In genomic region chr16:32715364-32715763, GRCm38 (mm10) we compare ENCODE assay signal across 8 mouse cellular contexts. TPM values are rescaled to one million over a fixed set of nuclear protein-coding genes. Genes with fewer than 3 reads are reported as not detected.
DNase-seq lines count a peak whose midpoint lies in the region; ATAC-seq and TF ChIP-seq lines count a peak whose summit lies in the region.

No protein-coding gene starts in this region.

- H3K4me1 ChIP-seq in neural tube, embryonic 11.5 days (ENCODE audit: control insufficient read depth, insufficient read depth, low read length): no peaks in the 10 kb centered on the region
- peaks cover 20% of the 10 kb centered on the region for H3K4me1 ChIP-seq in heart, embryonic 16.5 days (ENCODE audit: control insufficient read depth, insufficient read depth, low read length)

- H3K9me3 ChIP-seq in neural tube, embryonic 11.5 days (ENCODE audit: control insufficient read depth, low read length): no peaks in the 10 kb centered on the region
- no peaks in the 10 kb centered on the region for H3K9me3 ChIP-seq in heart, embryonic 16.5 days (replicated peaks; ENCODE audit: control insufficient read depth, low read length)

- no peak for ATAC-seq in neural tube, embryonic 11.5 days (ENCODE audit: insufficient read depth, low FRiP score, low TSS enrichment)
- ATAC-seq in heart, embryonic 16.5 days (replicated peaks; ENCODE audit: extremely low read depth, insufficient read depth, low FRiP score): no peak

- 30% methylated on average over 13 of the region's 13 CpGs for WGBS in neural tube, embryonic 11.5 days
- WGBS in heart, embryonic 16.5 days: 16% methylated on average over 13 of the region's 13 CpGs

- no peak overlapping the region for H3K4me2 ChIP-seq in neural tube, embryonic 11.5 days (ENCODE audit: low read depth)
- H3K4me2 ChIP-seq in heart, embryonic 16.5 days (ENCODE audit: low read depth, low read length): peak overlapping the region; percentile 48

- no peak overlapping the region for H3K4me3 ChIP-seq in gastrocnemius, adult 2 months
- no peak overlapping the region for H3K4me3 ChIP-seq in neural tube, embryonic 11.5 days (ENCODE audit: low read depth, low read length)
- H3K4me3 ChIP-seq in heart, embryonic 16.5 days (ENCODE audit: low read length): peak overlapping the region; percentile 19

- TF ChIP-seq CTCF in gastrocnemius, adult 2 months (IDR thresholded peaks at IDR 0.05): peak; percentile 51

- intact Hi-C loops in gastrocnemius, adult 2 months (cut with DNase I): no loop called here

- H3K9ac ChIP-seq in neural tube, embryonic 11.5 days (ENCODE audit: low read length): no peak overlapping the region
- H3K9ac ChIP-seq in heart, embryonic 16.5 days (ENCODE audit: low read length): 0 out of 2 replicates have a peak overlapping the region, but pooled peaks have one; percentile 45

- DNase-seq in gastrocnemius, adult 2 months: no peak
- DNase-seq in gastrocnemius, postnatal 25 days: no peak
- peak; percentile 58 for DNase-seq in neural tube, embryonic 11.5 days (ENCODE audit: low spot score)
- no peak for DNase-seq in neural tube, embryonic 10.5 days (ENCODE audit: extremely low spot score, low spot score)
- peak; percentile 40 for DNase-seq in retina, postnatal 1 day
- DNase-seq in left cerebral cortex, adult 11 months (ENCODE audit: low spot score): no peak
- no peak for DNase-seq in urinary bladder, postnatal 25 days (ENCODE audit: low spot score)

- H3K36me3 ChIP-seq in neural tube, embryonic 11.5 days (ENCODE audit: control insufficient read depth, insufficient read depth, low read length): no peaks in the 10 kb centered on the region
- no peaks in the 10 kb centered on the region for H3K36me3 ChIP-seq in heart, embryonic 16.5 days (ENCODE audit: control insufficient read depth, insufficient read depth)

- H3K27me3 ChIP-seq in neural tube, embryonic 11.5 days (ENCODE audit: control insufficient read depth, insufficient read depth, low read length): no peaks in the 10 kb centered on the region
- no peaks in the 10 kb centered on the region; the same call in 1 of the 2 replicates for H3K27me3 ChIP-seq in heart, embryonic 16.5 days (ENCODE audit: control insufficient read depth, insufficient read depth, low read length)

- H3K27ac ChIP-seq in gastrocnemius, adult 2 months: no peak overlapping the region
- H3K27ac ChIP-seq in neural tube, embryonic 11.5 days (ENCODE audit: low read depth, low read length): no peak overlapping the region
- no peak overlapping the region for H3K27ac ChIP-seq in heart, embryonic 16.5 days (ENCODE audit: low read length)

RNA-seq across cellular contexts. Expression of gene Muc4, which starts 20.3 kb away (rescaled TPM):
- total RNA-seq in gastrocnemius, adult 2 months (2021): under 1 TPM in 1 of 2 experiments, not detected in 1; 0.22 TPM
- under 1 TPM; 0.08 to 0.43 TPM for total RNA-seq in gastrocnemius, postnatal 25 days (2021)
- 0.49 and 0.54 TPM in 2 replicates for polyA plus RNA-seq in neural tube, embryonic 11.5 days (2014; fragmentation: Nextera tagmentation; extraction: Ambion mirVana)
- polyA plus RNA-seq in heart, embryonic 16.5 days (2015; fragmentation: Nextera tagmentation; extraction: Ambion mirVana): 0.21 and 0.51 TPM in 2 replicates

Comparison
In these comparisons a context has a peak if more than half of its experiments do, and no peak if none do; other contexts are left out.
1. DNase-seq: peak in neural tube, embryonic 11.5 days (single experiment) and retina, postnatal 1 day (single experiment); none in gastrocnemius, adult 2 months (single experiment), gastrocnemius, postnatal 25 days (single experiment), neural tube, embryonic 10.5 days (single experiment), left cerebral cortex, adult 11 months (single experiment) and urinary bladder, postnatal 25 days (single experiment).